Mouse (Mus musculus) megakaryocyte-erythroid progenitor cell, adult 5-6 weeks (primary cell): ENCODE measurements around the gene Clic4. TPM values are rescaled to one million over a fixed set of nuclear protein-coding genes. Genes with fewer than 3 reads are reported as not detected.
"Not testable (repeated sequence)": the region's sequence is repeated elsewhere in the genome, so short reads cannot be mapped to it uniquely, and the experiment has no call there.

Experiments used
- ATAC-seq: replicated peaks from 2 replicates; pipeline ENCODE4 v1.8.0; 2016; ENCODE audit warnings: mild to moderate bottlenecking, inconsistent platforms; ENCODE audit not compliant: severe bottlenecking, poor library complexity, low FRiP score, low TSS enrichment
- total RNA-seq, 2 experiments: library from RNA; stranded (forward) in 1 of 2; stranded (reverse) in 1 of 2; fragments of 200-1000, 215-1000 nt in 1 of 2; fragments of >200 nt in 1 of 2; fragmentation: Nextera tagmentation in 1 of 2; gene quantifications; 2 replicates each; pipeline ENCODE4 v1.2.3; 2014 to 2017

Clic4 gene
- total RNA-seq, 2 experiments from 2014 or later = 77.8 to 86.0 TPM

DNA sequence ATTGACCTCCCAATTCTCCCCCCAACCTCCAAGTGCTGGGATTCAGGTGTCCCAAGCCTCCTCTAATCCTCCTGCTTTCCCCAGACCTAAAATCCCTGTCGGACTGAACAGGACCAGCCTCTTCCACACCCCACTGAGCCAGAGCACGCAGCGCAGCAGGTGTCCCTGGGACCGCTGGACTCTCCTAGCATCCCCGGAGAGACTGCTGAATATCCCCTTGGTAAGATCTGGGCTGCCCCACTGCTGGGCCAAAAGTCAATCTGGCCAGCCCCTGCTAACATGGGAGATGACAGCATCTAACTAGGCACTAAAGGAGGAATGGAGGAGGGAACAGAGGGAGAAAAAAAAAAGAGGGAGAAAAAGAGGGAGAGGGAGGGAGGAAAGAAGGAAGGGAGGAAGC is 67.4 kb downstream of the Clic4 start:
- ATAC-seq = no peak

- ATAC-seq = no peak
Observed at GRCm38 (mm10) chr4:135204666-135205065, 67.9 kb downstream of the Clic4 start.

DNA sequence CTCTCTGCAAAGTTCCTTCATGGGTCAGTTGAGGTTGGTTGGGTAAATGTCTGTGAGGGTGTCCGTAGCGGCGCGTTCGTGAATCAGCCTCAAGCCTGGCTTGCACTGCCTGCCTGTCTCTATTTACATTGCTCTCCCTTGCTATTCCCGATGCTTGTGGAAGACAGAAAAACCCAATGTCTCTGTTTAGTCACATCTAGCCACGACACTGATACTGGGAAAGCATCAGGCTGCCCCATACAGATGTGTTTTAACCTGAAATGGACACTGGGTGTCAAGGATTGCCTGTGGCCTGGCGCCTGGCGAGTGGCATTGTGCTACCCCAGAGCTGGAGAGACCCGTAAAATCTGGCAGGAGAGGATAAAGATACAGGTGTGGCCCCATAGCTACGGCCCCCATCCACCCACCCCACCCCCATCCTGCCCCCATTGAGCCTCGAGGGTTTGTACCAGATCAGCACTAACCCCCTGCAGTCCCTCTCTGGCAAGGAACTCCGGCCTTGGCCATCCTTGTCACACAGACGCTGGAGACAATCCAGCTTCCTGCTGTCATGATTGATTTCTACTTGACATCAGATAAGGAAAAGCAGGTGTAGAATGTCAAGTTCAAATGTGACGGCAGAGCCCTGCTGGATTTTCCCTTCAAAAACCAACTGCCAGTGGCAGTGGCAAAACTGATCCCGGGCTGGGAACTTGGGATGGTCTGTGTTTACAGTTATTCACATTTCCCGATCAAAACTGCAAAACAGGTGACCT is 68.6 kb downstream of the Clic4 start:
- no peak for ATAC-seq

GRCm38 (mm10) chr4:135203279-135203678 is 69.3 kb downstream of the Clic4 start:
- 0 out of 2 replicates have a peak, but pooled peaks have one; percentile 2 for ATAC-seq

- no peak for ATAC-seq
Observed at GRCm38 (mm10) chr4:135201771-135202170, 70.8 kb downstream of the Clic4 start.

- no peak for ATAC-seq
Observed at GRCm38 (mm10) chr4:135197857-135198256, 74.8 kb downstream of the Clic4 start.

GRCm38 (mm10) chr4:135192841-135193240 is 79.8 kb downstream of the Clic4 start:
- no peak for ATAC-seq

DNA sequence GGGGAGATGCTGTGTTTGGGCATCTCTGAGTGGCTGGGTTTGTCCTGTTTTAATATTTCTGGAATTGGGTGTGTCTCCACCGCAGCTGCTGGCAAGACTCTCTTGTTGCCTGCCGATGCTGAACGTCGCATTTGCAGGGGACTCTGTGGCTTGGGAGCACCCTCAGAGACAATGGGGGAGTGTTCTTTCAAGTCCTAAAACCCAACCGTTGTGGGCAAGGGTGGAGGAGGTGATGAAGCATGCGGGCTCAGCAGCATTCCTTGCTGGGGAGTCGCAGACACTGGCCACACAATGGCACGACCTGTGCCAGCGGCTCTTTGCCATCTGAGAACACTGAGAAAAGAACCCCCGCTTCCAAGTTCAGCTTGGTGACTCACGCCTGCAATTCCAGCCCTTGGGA is 81.0 kb downstream of the Clic4 start:
- no peak for ATAC-seq

GRCm38 (mm10) chr4:135191185-135191584 is 81.4 kb downstream of the Clic4 start:
- ATAC-seq = no peak

DNA sequence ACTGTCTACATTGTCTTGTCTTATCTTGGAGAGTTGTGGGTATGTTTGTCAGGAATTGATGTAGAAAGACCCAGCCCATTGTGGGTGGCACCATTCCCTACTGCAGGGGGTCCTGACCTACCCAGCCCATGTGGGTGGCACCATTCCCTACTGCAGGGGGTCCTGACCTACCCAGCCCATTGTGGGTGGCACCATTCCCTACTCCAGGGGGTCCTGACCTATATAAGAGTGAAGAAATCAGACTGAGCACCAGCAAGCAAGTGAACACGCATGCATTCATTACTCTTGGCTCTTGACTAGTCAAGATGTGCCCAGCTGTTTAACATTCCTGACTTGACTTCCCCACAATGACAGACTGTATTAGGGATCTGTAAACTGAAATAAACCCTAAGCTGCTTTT is 82.2 kb downstream of the Clic4 start:
- ATAC-seq = no peak

GRCm38 (mm10) chr4:135189452-135190008 is 83.1 kb downstream of the Clic4 start:
- no peak for ATAC-seq

- not testable (repeated sequence) for ATAC-seq
Observed at GRCm38 (mm10) chr4:135184277-135184676, 88.3 kb downstream of the Clic4 start.

- no peak for ATAC-seq
Observed at GRCm38 (mm10) chr4:135181819-135182218, 90.8 kb downstream of the Clic4 start.

DNA sequence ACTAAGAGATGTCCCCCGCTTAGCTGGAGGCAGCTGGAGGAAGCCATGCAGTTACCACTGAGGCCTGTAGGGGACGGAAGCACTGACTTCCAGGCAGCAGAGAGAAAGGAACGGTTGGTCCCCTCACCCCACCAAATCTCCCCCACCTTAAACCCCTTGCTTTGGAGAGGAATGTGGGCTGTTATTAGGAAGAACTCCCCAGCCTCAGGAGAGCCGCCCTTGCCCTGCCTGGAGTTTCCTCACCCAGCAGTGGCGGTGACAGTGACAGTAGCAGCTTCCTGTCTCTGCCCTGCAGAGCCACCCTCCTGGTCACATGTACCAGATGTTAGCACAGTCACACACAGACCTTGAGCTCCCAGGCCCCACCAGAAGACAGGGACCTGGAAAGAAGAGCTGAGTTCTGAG is 93.5 kb downstream of the Clic4 start:
- peak; percentile 68 for ATAC-seq

- no peak for ATAC-seq
Observed at GRCm38 (mm10) chr4:135177568-135177967, 95.0 kb downstream of the Clic4 start.

GRCm38 (mm10) chr4:135175406-135176120 is 97.1 kb downstream of the Clic4 start:
- ATAC-seq = no peak

GRCm38 (mm10) chr4:135171304-135171875 is 101.2 kb downstream of the Clic4 start:
- peak; percentile 66 for ATAC-seq

GRCm38 (mm10) chr4:135169501-135169900 is 103.1 kb downstream of the Clic4 start:
- no peak for ATAC-seq

- no peak for ATAC-seq
Observed at GRCm38 (mm10) chr4:135169096-135169495, 103.5 kb downstream of the Clic4 start.

DNA sequence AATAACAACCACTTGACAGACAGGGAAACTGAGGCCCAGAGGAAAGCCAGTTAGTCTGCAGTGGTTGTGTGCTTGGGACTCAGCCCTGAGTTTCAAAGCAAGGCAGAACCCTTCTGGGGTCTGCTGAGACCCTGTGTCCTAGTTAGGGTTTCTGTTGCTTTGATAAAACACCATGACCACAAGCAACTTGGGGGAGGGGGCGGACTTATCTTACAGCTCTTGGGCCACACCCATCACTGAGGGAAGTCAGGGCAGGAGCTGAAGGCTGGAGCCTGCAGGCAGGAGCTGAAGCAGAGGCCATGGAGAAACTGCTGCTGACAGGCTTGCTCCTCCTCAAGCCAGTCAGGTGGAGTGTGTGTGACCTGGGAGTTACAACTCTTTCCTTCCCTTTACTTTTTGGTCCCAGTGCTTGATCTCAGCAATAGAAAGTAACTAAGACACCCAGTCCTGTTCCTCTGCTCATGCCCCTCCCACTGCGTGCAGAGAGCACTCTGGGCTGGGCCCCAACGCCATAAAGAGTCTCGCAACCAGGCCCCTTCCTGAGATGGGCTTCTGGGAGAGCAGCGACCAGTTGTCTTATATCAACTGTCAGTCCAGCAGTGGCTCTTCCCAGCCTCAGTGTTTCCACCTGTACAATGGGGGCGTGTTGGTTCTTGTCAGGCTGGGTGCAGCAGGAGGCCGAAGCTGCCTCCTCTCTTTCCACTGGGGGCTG is 104.6 kb downstream of the Clic4 start:
- ATAC-seq = no peak; the same call in 1 of the 2 replicates
